Mouse (Mus musculus) bone marrow macrophage, adult 2 months (primary cell): ENCODE measurements around the gene Tram1l1.

Source experiments
- CTCF ChIP-seq: IDR thresholded peaks from 2 replicates; pipeline ENCODE4 v1.5.1; 2012; ENCODE audit warnings: low read depth, mild to moderate bottlenecking, low read length, moderate library complexity
- POLR2A ChIP-seq: IDR thresholded peaks from 2 replicates; pipeline ENCODE4 v1.6.1; 2012; ENCODE audit warnings: mild to moderate bottlenecking, low read depth, low read length, borderline replicate concordance

DNA sequence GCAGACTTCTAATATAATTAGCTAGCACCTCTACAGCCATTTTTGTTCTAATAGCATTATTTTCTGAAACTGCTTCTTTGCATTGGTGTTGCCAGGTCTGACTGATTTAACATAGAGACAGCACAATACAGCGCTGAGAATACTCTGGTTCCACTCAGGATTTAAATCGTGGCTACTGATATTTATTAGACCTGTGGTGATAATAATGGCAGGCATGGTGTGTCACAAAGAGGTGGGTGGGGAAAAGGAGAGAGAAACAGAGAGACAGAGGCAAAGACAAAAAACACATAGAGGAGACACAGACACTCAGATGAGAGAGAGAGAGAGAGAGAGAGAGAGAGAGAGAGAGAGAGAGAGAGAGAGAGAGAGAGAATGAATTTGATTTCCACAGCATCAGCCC is 257 bp upstream of the Tram1l1 start:
- TF ChIP-seq CTCF (no peak), POLR2A (no peak)
